ENCODE assay signal across 21 mouse cellular contexts in the genomic region with DNA sequence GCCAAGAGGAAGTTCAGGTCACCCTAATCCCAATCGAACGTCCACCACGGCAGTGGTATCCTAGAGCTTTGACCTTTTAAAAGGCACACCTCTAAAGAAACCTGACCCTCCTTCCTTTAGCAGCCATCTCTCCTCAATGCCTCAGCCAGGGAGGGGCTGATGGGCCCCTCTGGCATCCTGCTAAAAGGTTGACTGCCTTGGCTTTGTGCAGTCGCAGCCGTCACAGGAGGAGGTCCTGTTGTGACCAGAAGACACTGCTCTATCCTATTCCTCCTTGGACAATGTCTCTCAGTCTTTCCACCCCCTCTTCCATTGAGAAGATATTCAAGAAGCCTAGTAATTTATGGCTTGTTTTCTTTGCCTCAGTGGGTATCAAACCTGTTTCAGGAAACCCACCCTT. TPM values are rescaled to one million over a fixed set of nuclear protein-coding genes. Genes with fewer than 3 reads are reported as not detected.
DNase-seq lines count a peak whose midpoint lies in the region; TF ChIP-seq lines count a peak whose summit lies in the region.
"Had no signal": no experiment of that assay in that cellular context is flagged by ENCODE, and none has a peak within 500 bp of the region (broad histone marks: within the 10 kb centered on the region; RNA-seq: fewer than 3 reads in every experiment).

No protein-coding gene starts in this region.

- in situ Hi-C loops in ES-E14 (cut with MboI; ENCODE audit: low sequenced_read_pairs in 2 of 2, unreplicated experiment in 2 of 2), result no loop called here

- intact Hi-C loops in gastrocnemius, postnatal 14 days (cut with DNase I; ENCODE audit: low total_unique reads), result no loop called here

- H3K27ac ChIP-seq in ES-E14 (ENCODE audit: insufficient read depth, low read depth, low read length, poor library complexity, severe bottlenecking), result no peak overlapping the region; the same call in 1 of the 2 replicates
- H3K27ac ChIP-seq: embryonic facial prominence, embryonic 15.5 days; forebrain, embryonic 10.5 days had no signal

- peaks cover 2 to 4% of the 10 kb centered on the region in 2 experiments; a peak in 3 of 4 replicates for H3K4me1 ChIP-seq in ES-E14 (ENCODE audit: control insufficient read depth in 2 of 2, insufficient read depth in 2 of 2, low read length in 2 of 2, poor library complexity in 1 of 2)
- H3K4me1 ChIP-seq: embryonic facial prominence, embryonic 15.5 days; heart, embryonic 12.5 days had no signal

- H3K9ac ChIP-seq in ES-E14 (ENCODE audit: insufficient read depth, low read depth, low read length, poor library complexity, severe bottlenecking), result no peak overlapping the region
- H3K9ac ChIP-seq: embryonic facial prominence, embryonic 15.5 days; heart, embryonic 12.5 days had no signal

- no peaks in the 10 kb centered on the region for H3K36me3 ChIP-seq in ES-E14 (ENCODE audit: control insufficient read depth, insufficient read depth, low read length, poor library complexity, severe bottlenecking)
- H3K36me3 ChIP-seq: embryonic facial prominence, embryonic 15.5 days; forebrain, embryonic 10.5 days; heart, embryonic 12.5 days had no signal

- peak; percentile 42 for DNase-seq in embryo, embryonic 10 days (ENCODE audit: low spot score)
- no peak for DNase-seq in embryo, embryonic 10.5 days (ENCODE audit: low spot score)
- DNase-seq in gastrocnemius, postnatal 25 days, result peak; percentile 10
- DNase-seq in gastrocnemius, postnatal 14 days, result no peak
- peak; percentile 80 for DNase-seq in ES-E14 (ENCODE audit: low read depth, low spot score)
- peak; percentile 3 for DNase-seq in embryo, embryonic 11 days
- DNase-seq in right cerebral cortex, postnatal 36 days (ENCODE audit: low spot score in 2 of 2), result no peak
- no peak for DNase-seq in left cerebral cortex, adult 11 months (ENCODE audit: low spot score)
- DNase-seq: adrenal gland, postnatal 14 days; B cell, adult 2 months; cerebellum, adult 18-20 months; cerebellum, adult 9-11 months; cerebellum, postnatal 36 days; kidney, adult 8-10 months had no signal

- no peaks in the 10 kb centered on the region for H3K9me3 ChIP-seq in ES-E14 (ENCODE audit: control insufficient read depth, insufficient read depth, low read depth, low read length)
- H3K9me3 ChIP-seq: embryonic facial prominence, embryonic 15.5 days; forebrain, embryonic 10.5 days; heart, embryonic 12.5 days had no signal

- no peak overlapping the region for H3K4me3 ChIP-seq in ES-E14 (ENCODE audit: insufficient read depth in 1 of 2, low read depth in 1 of 2, low read length in 2 of 2, poor library complexity in 1 of 2, severe bottlenecking in 1 of 2)
- H3K4me3 ChIP-seq: embryonic facial prominence, embryonic 15.5 days; erythroblast, embryonic 14.5 days; forebrain, embryonic 10.5 days; heart, embryonic 12.5 days had no signal

TF ChIP-seq in ES-E14, 5 proteins besides CTCF, POLR2A, EP300 and RAD21:
- TF ChIP-seq MAFK (IDR thresholded peaks at IDR 0.05; ENCODE audit: insufficient read depth, low read depth, low read length) (no peak), CHD2 (IDR thresholded peaks at IDR 0.05; ENCODE audit: low read depth, low read length) (no peak), ZNF384 (IDR thresholded peaks at IDR 0.05; ENCODE audit: low read depth, low read length) (no peak), HCFC1 (IDR thresholded peaks at IDR 0.05; ENCODE audit: borderline replicate concordance, insufficient read depth, low read length) (no peak), ZC3H11A (IDR thresholded peaks at IDR 0.05; ENCODE audit: borderline replicate concordance, low read depth, low read length) (no peak)

RNA-seq across cellular contexts. Expression of a gene that starts 5.9 kb away (rescaled TPM):
- not detected for total RNA-seq in gastrocnemius, postnatal 25 days (2021)
- not detected for total RNA-seq in gastrocnemius, postnatal 14 days (2021)
- total RNA-seq in ES-E14 (2012; rRNA removed), result 0.16 and 0.18 TPM in 2 replicates
- total RNA-seq: adrenal gland, adult 18-20 months; adrenal gland, postnatal 14 days; heart, adult 8-10 months; heart, postnatal 25 days had no signal

RNA-seq across cellular contexts. Expression of a gene that starts 58.0 kb away (rescaled TPM):
- total RNA-seq in gastrocnemius, postnatal 25 days (2021), result not detected
- total RNA-seq in gastrocnemius, postnatal 14 days (2021), result not detected
- not detected in 2 replicates for total RNA-seq in ES-E14 (2012; rRNA removed)
- total RNA-seq: adrenal gland, adult 18-20 months; adrenal gland, postnatal 14 days; heart, adult 8-10 months; heart, postnatal 25 days had no signal

Comparison
In these comparisons a context has a peak if more than half of its experiments do, and no peak if none do; other contexts are left out.
1. DNase-seq: peak in embryo, embryonic 10 days (single experiment), gastrocnemius, postnatal 25 days (single experiment), ES-E14 (single experiment) and embryo, embryonic 11 days (single experiment); none in embryo, embryonic 10.5 days (single experiment), gastrocnemius, postnatal 14 days (single experiment), right cerebral cortex, postnatal 36 days (0 of 2) and left cerebral cortex, adult 11 months (single experiment).